Comparison of ENCODE assay signal across 11 mouse cellular contexts in genomic region chr14:11895486-11895885, GRCm38 (mm10).
DNase-seq lines count a peak whose midpoint lies in the region; ATAC-seq lines count a peak whose summit lies in the region.
"Had no signal": no experiment of that assay in that cellular context is flagged by ENCODE, and none has a peak within 500 bp of the region (broad histone marks: within the 10 kb centered on the region; RNA-seq: fewer than 3 reads in every experiment).

No protein-coding gene starts in this region.

- ATAC-seq in heart, embryonic 13.5 days (ENCODE audit: extremely low read depth, insufficient number of reproducible peaks, low FRiP score, low TSS enrichment), result no peak
- no peak for ATAC-seq in neural tube, embryonic 15.5 days (ENCODE audit: low FRiP score)
- ATAC-seq: CD4-positive, CD25-positive, alpha-beta regulatory T cell, adult 4 months had no signal

- WGBS in heart, embryonic 13.5 days, result 33% methylated on average over 13 of the region's 13 CpGs
- 69% methylated on average over 13 of the region's 13 CpGs for WGBS in neural tube, embryonic 15.5 days

- H3K27me3 ChIP-seq in heart, embryonic 13.5 days (replicated peaks), result no peaks in the 10 kb centered on the region
- no peaks in the 10 kb centered on the region for H3K27me3 ChIP-seq in neural tube, embryonic 15.5 days (replicated peaks)
- H3K27me3 ChIP-seq: lung, embryonic 15.5 days had no signal

- DNase-seq in heart, postnatal 36 days, result no peak
- DNase-seq in right cerebral cortex, adult 18-20 months, result peak; percentile 71
- no peak for DNase-seq in right cerebral cortex, postnatal 4 days
- DNase-seq in left cerebral cortex, postnatal 25 days (ENCODE audit: low spot score in 2 of 2), result peak; percentile 61 to 85
- DNase-seq in retina, embryonic 14.5 days (ENCODE audit: low spot score), result no peak
- no peak for DNase-seq in Muller cell, postnatal 12 days (ENCODE audit: inconsistent ontology term)
- DNase-seq: cerebellum, postnatal 14 days had no signal

- H3K27ac ChIP-seq in heart, embryonic 13.5 days (replicated peaks), result no peak overlapping the region
- no peak overlapping the region for H3K27ac ChIP-seq in neural tube, embryonic 15.5 days (replicated peaks)
- H3K27ac ChIP-seq: lung, embryonic 15.5 days had no signal

- no peak overlapping the region for H3K4me3 ChIP-seq in heart, embryonic 13.5 days
- H3K4me3 ChIP-seq in neural tube, embryonic 15.5 days (replicated peaks), result no peak overlapping the region
- H3K4me3 ChIP-seq: lung, embryonic 15.5 days had no signal

- H3K36me3 ChIP-seq in heart, embryonic 13.5 days, result no peaks in the 10 kb centered on the region
- no peaks in the 10 kb centered on the region for H3K36me3 ChIP-seq in neural tube, embryonic 15.5 days
- H3K36me3 ChIP-seq: lung, embryonic 15.5 days had no signal

- intact Hi-C loops in heart, postnatal 36 days (cut with DNase I), result no loop called here
- intact Hi-C loops in left cerebral cortex, postnatal 25 days (cut with DNase I), result no loop called here

- peak overlapping the region; percentile 16; the same call in 1 of the 2 replicates for H3K4me2 ChIP-seq in heart, embryonic 13.5 days
- no peak overlapping the region for H3K4me2 ChIP-seq in neural tube, embryonic 15.5 days
- H3K4me2 ChIP-seq: lung, embryonic 15.5 days had no signal

- peaks cover 23% of the 10 kb centered on the region for H3K4me1 ChIP-seq in heart, embryonic 13.5 days
- peaks cover 9% of the 10 kb centered on the region for H3K4me1 ChIP-seq in neural tube, embryonic 15.5 days
- H3K4me1 ChIP-seq: lung, embryonic 15.5 days had no signal

- H3K9me3 ChIP-seq in heart, embryonic 13.5 days, result no peaks in the 10 kb centered on the region
- no peaks in the 10 kb centered on the region for H3K9me3 ChIP-seq in neural tube, embryonic 15.5 days (replicated peaks)
- H3K9me3 ChIP-seq: lung, embryonic 15.5 days had no signal

- H3K9ac ChIP-seq in heart, embryonic 13.5 days, result 0 out of 2 replicates have a peak overlapping the region, but pooled peaks have one; percentile 6
- H3K9ac ChIP-seq in neural tube, embryonic 15.5 days (replicated peaks), result no peak overlapping the region
- H3K9ac ChIP-seq: lung, embryonic 15.5 days had no signal

Comparison
In these comparisons a context has a peak if more than half of its experiments do, and no peak if none do; other contexts are left out.
1. DNase-seq: peak in right cerebral cortex, adult 18-20 months (single experiment) and left cerebral cortex, postnatal 25 days (2 of 2); none in heart, postnatal 36 days (0 of 2), right cerebral cortex, postnatal 4 days (single experiment), retina, embryonic 14.5 days (single experiment) and Muller cell, postnatal 12 days (single experiment).